Mouse (Mus musculus): Measurements from ENCODE around the gene Actl10.

Actl10 gene

DNA sequence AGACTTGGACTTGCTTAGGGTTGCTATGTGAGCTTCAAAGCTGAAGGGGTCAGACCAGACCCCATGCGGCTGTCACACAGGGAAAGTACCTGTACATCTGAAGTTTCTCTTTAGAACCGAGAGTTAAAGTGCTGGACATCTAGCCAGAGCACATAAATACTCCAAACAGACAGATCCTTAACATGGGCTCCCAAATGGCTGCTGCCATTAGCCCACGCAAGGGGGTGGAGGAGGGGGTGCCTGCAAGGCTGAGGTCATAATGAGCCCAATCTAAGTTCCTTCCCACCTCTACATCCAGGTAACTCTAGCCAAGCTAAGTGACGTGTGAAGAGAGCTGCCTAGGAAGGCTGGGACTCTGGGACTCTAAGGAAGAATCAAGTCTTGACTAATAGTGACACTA, at the start of gene Actl10:
Actl10 (plus strand) TSS at position 301 of the 400 bp plus-strand sequence.
- DNase-seq (ENCODE audit: low read depth, low spot score): no peak

DNA sequence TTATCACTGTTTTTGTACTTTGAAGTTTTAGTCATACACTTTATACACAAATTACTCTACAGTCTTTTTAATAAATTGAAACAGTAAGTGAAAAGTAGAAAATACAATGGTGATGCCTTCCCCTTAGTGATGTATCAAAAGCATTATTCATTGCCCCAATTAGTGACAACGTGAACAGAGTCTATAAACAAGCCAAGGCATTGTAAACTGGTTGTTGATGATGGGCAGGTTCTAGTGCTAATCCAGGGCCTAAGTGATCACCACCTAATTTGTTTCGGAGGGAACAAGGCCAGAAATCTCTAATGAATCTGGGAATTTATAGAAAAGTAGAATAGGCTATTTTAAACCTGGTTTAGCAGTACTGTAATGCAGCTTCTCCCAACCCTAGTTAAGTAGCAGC, 44.5 kb upstream of the Actl10 start:
- no peak for DNase-seq (ENCODE audit: low read depth, low spot score)

DNA sequence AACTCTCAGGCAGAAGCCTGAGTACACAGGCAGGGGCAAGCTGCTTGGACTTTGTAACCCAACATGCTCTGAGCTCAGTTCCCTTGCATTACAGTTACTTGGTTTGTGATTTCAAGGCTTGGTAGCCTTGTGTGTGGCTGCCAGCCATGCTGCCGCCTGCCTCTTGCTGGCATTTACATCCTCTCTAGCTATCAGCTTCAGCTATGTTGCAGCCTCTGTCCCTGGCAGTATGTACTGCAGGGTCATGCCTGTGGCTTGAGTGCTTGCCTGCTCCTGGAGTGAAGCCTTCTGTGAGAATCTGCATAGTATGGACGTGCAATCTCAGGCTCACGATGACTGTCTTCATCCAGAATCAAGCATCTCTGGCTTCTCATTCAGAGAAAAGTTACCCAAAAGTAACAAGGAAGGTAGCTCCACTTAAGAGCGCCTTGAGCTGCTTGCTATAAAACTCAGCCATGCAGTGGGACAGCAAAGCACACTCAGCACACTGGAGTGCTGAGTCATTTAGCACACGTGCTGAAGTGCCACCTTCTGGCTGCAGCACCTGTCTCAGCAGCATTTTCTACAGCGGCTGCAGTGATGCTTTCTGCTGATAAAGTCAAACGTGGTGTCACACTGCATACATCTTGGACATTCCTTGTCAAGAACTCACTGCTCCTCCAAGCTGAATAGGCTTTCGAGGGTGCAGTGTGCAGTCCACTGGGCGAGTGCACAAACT, 43.9 kb upstream of the Actl10 start:
- DNase-seq (ENCODE audit: low read depth, low spot score): peak; percentile 22

DNA sequence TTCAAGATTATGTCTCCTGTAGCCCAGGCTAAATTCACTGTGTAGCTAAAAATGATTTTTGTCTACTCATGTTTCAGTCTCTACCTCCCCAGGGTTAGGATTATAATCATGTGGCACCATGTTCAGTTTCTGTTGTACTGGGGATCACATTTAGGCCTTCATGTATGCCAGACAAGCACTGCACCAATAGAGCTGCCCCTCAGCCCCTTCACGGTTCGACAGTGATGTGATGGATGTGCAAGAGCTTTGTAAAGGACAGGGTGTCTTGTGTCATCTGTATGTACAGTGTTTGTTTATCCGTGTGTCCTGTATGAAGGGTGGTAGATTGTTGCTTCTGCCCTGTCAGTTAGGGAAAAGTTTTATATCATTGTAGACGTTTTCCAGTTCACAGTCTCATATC, 43.1 kb upstream of the Actl10 start:
- no peak for DNase-seq (ENCODE audit: low read depth, low spot score)

DNA sequence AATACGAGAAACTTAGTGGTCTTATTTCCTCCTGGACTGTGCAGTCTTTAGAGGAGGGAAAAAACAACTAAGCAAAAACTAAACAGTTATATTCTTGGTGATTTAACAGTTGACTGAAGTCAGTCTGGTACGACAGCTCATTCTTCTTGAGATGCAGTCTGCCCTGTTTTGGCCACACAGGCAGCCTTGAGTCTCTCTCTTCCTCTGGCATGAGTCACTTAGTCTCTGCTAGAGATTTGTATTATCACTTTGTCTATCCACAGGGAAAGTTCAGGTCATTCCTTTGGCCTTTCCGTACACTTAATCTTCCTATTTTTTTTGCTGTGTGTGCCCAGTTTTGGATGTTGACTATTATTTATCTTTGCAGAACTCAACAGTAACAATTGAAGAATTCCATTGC, 41.4 kb upstream of the Actl10 start:
- no peak for DNase-seq (ENCODE audit: low read depth, low spot score)

DNA sequence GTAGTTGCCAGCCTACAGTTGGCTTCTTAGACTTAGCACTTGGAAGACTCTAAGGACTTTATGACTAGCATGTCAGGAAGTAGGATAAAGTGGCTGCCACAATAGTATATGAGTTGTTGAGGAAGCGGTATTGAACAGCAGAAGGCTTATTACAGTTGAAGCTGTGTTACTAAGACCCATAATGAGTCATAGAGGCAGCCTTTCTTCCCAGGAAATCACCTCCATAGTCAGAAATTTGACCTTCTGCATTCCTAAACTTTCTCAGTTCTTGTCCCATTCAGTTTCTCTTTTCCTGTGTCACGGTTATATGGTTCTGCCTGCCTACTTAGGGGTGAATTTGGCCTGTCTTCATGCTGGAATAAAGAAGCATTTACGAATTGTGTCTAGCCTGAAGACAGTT, 34.6 kb upstream of the Actl10 start:
- DNase-seq (ENCODE audit: low read depth, low spot score): peak; percentile 75

DNA sequence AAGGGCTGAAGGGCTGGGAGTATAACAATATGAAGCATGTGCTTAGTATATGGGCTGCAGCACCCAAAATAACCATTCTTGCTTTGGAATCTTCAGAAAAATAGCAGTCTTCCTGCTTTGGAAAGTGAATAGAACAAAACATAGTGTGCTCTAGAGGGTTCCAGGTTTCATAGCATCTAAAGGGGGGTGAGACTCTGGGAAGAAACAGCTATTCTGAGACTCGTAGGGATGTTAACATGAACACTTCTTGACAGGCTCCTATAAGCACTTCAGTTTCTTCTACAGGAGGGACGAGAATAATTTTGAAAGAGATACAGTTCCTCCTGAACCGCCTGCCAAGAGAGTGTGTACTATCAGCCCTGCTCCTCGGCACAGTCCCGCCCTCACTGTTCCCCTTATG, 34.2 kb upstream of the Actl10 start:
- no peak for DNase-seq (ENCODE audit: low read depth, low spot score)

DNA sequence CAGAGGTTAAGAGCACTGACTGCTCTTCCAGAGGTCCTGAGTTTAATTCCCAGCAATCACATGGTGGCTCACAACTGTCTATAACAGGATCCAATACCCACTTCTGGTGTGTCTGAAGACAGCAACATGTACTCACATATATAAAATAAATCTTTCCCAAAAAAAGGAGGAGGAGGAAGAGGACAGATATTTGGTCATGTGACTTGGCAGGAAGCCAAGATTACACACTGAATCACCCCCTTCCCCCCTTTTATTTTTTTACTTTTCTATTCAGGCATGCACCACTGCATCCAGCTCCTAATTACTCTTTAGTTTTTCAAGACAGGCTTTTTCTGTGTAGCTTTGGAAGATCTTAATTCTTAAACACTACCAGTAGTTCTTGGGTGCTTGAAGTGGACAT, 30.1 kb upstream of the Actl10 start:
- DNase-seq (ENCODE audit: low read depth, low spot score): no peak

DNA sequence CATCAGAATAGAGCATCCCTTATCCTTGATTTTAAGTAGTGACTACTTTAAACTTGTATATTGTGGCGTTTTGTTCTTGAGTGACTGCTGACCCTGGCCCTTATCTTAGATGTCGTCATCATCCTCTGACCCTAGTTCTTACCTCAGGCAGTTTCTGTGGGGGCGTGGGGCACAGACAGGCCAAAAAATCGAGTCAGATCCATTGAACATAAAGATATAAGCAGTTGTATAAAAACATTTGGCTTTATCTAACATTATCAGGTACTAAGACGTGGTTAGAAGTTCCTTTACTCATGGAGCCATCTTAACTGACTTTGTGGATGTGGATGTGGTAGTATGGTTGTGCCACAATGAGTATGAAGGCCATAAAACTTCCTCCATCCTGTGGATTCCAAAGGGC, 29.2 kb upstream of the Actl10 start:
- DNase-seq (ENCODE audit: low read depth, low spot score): no peak

DNA sequence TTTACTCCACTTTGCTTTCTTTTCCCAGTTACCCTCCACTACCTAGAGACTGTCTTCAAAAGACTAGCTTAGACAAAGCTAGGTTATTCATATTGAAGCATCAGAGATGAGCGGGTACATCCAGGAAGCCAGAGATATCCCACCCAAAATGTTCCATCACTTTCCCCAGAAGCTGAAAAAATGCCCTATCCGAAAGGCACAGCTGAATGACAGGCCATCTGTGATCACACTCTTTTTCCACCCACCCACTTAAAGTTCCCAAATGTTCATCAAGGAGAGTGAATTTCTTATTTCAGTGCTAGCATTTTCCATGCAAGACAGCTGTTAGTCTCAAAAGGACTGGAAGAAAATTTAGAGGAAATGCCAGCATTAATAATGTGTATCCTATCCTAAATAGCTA, 26.3 kb upstream of the Actl10 start:
- DNase-seq (ENCODE audit: low read depth, low spot score): no peak

DNA sequence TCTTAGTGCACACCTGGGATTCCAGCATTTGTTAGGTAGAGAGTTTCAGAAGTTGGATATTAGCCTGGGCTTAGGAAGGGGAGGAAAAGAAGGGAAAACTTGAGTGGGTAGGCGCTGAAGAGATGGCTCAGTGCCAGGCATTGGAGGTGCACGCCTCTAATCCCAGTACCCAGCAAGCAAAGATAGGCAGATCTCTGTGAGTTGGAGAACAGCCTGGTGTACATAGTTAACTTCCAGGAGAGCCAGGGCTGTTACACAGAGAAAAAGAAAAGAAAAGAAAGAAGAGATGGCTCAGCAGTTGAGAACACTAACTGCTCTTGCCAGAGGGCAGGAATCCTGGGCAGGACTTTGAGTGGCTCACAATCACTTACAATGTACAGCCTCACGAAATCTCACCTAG, 25.0 kb upstream of the Actl10 start:
- DNase-seq (ENCODE audit: low read depth, low spot score): no peak

DNA sequence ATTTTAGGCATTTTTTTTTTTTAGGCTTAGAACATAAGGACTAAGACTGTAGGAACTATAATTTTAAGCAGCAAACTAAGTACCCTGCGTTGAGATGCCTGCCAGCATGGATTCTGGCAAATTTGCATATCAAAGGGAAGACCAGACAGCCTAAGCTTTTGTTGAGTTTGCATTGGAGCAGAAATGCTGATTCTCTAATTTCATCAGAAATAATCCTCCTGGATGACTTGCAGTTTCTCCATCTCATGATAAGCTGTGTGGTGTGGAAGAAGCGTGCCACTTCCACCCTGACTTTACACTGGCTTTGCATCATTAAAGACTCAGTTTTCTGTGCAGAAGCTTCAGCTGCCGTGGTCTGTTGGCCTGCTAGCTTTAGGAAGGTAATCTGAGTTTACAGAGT, 18.7 kb upstream of the Actl10 start:
- no peak for DNase-seq (ENCODE audit: low read depth, low spot score)

DNA sequence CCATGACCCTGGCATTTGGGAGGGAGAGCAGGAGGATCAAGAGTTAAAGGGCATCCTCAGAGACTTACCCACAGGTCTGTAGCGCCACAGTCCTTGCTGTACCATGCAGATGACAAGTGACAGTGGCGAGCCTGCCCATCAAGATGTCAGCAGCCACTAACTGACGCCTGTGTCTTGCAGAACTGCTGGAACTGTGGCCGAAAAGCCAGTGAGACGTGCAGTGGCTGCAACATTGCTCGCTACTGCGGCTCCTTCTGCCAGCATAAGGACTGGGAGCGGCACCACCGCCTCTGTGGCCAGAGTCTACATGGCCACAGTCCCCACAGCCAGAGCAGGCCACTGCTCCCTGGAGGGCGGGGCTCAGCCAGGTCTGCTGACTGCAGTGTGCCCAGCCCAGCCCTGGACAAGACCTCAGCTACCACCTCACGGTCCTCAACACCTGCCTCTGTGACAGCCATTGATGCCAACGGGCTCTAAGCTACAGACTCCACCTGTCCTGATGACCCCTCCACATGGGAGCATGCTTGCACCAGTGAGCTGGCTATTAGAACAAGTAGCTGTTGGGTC, 16.8 kb upstream of the Actl10 start:
- DNase-seq (ENCODE audit: low read depth, low spot score): no peak

DNA sequence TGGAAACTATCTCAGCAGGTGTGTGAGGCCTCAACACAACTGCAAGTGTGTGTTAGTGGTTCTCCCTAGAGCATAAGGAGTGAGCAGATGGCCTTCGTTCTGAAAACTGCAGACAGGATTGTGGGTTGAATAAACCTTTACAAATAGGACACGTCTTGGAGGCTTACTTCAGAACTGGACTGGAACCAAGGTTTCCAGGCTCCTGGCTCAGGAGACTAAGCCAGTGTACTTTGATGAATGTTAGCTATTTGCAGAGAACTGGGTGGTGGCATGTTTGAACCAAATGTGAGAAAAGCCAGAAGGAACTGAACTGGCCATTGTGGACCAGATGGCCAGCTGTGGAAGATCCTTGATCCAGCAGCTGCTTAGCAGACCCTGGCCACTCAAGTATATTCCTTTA, 13.3 kb upstream of the Actl10 start:
- no peak for DNase-seq (ENCODE audit: low read depth, low spot score)

DNA sequence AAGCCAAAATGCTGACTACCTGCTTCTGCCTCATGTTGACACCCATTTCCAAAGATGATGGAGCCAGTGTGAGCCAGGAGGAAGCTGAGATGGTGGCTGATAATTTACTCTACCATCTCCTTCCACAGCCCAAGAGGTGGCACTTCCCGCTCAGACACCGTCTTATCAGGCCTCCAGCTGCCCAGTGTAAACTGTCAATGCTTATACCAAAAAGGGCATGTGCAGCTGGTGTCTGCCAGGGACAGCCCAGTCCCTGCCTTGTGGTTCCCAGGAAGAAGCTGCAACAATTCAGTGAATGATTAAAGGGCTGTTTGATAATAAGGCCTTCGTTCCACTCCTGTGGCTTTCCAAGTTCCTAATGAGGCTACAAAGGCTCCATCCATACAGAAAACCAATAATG, 12.9 kb upstream of the Actl10 start:
- DNase-seq (ENCODE audit: low read depth, low spot score): no peak

DNA sequence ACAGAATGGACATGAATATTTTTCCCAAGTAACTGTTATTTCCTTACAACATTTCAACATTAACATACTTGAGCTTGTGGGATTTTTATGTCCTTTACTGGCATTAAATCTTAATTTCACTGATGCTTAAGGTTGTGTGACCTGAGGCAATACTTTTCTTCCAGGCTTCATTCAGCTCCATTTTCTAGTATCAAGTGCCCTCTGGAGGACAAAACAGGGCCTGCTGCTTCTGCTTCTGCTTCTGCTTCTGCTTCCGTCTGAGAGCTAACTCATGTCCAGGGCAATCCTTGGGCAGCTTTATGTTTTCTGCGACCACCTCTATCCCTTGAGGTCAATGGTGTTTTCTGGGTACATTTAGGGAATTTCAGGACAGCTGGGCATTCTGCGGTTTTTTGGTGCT, 11.9 kb upstream of the Actl10 start:
- DNase-seq (ENCODE audit: low read depth, low spot score): peak; percentile 75

DNA sequence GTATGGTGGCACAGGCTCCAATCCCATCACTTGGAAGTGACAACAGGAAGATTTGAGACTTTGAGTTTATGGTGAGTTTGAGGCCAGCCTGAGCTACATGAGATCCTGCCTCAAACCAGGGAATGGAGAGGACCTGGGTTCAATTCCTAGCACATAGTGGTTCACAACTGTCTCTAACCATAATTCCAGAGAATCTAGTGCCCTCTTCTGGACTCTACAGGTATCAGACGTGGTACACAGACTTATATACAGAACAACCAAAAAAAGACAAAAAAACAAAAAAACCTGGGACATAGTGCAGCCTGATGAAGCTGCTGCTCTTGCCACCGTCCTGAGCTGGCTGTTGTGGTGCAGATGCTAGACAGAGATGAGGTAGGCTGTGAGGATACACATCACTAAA, 9.9 kb upstream of the Actl10 start:
- no peak for DNase-seq (ENCODE audit: low read depth, low spot score)

DNA sequence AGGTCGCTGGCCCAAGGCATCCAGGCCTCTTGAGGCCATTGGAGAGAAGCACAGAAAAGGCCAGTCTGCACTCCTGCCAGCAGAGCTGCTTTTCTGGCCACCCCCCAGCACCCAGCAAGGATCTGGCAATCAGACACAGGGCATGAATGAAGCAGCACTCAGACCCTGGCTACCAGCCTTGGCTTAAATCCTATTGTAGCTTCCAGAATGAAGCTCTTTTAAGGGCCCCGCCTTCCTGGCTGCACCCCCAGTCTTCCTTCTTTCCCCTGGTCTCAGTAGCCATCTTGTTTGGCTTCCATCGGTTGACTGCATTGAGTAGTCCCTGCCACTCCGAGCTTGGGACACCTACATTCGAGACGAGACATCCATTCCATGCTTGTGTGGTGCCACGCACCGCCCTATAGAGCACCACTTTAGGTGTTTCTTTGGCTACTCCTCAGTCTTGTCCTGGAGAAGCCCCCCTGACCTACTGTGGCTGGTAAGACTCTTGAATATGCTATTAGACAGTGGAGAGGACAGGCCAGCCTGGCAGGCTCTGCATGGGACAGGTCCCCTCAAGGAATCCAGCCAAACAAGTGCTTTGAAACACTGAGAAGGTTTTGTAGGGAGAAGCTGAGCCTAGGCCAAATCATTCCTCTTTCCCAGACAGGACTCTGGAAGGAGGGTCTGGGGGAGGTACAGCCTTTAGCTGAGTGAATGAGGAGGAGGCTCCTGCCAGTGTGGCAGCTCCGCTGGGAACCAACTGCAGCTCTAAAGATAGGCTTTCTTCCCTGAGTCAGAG, 7.8 kb upstream of the Actl10 start:
- peak; percentile 47 for DNase-seq (ENCODE audit: low read depth, low spot score)

DNA sequence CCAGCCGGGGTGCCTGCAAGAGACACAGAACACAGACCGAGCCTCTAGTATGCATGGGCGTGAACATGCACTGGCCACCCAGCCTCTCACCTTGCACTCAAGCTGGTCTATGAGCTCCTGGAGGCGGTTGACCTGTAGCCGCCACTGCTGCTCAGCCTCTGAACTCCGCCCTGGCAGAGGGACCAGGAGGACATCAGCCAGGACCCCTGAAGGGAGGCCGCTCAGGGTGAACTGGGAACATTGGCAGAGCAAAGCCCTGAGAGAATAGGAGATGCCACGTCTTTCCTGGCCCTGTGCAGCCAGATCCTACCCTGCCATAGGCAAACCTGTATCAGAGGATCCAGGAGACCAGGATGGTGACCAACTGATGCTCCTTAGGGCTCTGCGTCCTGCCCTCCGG, 4.9 kb upstream of the Actl10 start, which contains the start of gene 1700003F12Rik:
1700003F12Rik (plus strand) TSS at position 375 of the 400 bp plus-strand sequence.
- no peak for DNase-seq (ENCODE audit: low read depth, low spot score)

DNA sequence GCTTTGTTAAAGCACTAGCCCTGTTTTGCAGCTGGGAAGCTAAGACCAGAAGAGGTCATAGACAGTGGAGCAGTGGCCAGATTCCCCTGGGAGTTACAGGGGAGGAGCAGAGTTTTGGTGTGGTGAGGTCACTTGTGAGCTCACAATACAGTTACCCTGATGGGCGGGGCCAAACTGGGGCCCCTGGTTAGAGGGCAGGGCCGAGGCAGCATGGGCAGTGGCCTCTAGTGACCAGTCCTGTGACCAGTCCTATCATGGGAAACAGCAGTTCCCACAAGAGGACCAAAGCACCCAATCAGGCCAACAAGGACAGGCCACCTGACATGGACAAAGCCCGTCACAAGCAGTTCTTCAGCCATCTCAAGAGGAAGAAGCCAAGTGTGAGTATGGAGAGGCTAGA, 2.9 kb upstream of the Actl10 start:
- DNase-seq (ENCODE audit: low read depth, low spot score): peak; percentile 72

DNA sequence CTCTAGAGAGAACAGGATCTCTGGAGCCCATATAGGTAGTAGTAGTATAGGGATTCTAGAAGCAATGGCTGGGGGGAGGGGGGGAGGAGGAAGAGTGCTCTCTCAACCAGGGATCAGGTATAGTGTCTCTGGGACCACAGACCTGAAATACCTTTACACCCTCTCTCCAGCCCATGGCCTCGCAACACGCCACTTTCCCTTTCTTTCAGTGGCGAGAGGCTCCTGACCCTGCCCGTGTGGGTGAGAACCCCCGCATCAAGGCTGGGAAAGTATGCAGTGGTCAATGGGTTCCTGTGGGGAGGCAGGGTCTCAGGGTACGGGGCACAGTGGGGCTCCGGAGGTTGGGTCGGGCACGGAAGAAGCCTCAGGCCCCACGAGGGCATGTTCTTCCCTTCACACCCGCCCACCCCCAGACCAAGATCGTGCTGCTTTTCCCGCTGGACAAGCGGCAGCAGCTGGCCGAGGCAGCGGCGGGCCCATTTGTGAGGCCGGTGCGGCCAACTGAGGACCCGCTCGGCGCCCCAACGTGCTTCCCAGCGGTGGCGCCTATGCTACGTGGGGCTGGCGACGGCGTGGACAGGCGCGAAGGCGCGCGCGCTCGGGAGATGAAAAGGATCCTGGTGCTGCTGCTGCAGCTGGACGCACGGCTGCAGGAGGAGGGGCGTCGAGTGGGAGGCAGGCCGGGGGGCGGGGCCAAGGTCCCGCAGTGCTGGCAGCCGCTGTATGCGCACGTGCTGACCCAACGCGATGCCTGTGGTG, 2.3 kb upstream of the Actl10 start:
- DNase-seq (ENCODE audit: low read depth, low spot score): no peak

DNA sequence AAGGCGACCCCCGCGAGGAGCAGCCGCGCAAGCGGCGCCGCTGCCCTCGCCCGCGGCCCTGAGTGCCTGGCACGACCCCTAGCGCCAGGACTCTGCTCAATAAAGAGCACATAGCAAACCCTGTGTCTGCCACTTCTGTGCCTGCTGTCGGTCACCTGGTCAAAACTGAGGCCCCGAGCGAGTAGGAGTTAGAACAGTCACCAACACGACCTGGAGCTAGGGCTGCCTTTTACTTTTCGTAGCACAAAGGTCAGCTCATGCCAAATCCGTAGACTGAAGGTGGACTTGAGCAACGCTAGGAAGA, 1.7 kb upstream of the Actl10 start:
- DNase-seq (ENCODE audit: low read depth, low spot score): no peak
